Mouse (Mus musculus) yolk sac, embryonic 10.5 days (tissue): ENCODE measurements at regions not wholly inside any gene's neighbourhood (a gene's known extent, or its start where the extent isn't known, plus 50 kb on each side); places are given as distances from the start of the nearest gene placed in this dataset.
A peak's percentile ranks its signal among the peaks of the same experiment; 100 is the strongest.

Source experiments
- DNase-seq: peaks from one replicate; pipeline ENCODE4 v3.0.0-alpha.2; 2017; ENCODE audit warnings: low spot score

GRCm38 (mm10) chr2:170258367-170258766, 110.5 kb upstream of the Zfp217 start:
- DNase-seq = no peak

GRCm38 (mm10) chr2:170257671-170258235, 109.8 kb upstream of the Zfp217 start:
- no peak for DNase-seq

- DNase-seq = no peak
Measured at GRCm38 (mm10) chr2:170255997-170256396, 108.1 kb upstream of the Zfp217 start.

- no peak for DNase-seq
Measured at GRCm38 (mm10) chr2:170255533-170255932, 107.6 kb upstream of the Zfp217 start.

- no peak for DNase-seq
Measured at GRCm38 (mm10) chr2:170253681-170254440, 106.0 kb upstream of the Zfp217 start.

- DNase-seq = no peak
Measured at GRCm38 (mm10) chr2:170252255-170253034, 104.5 kb upstream of the Zfp217 start.

GRCm38 (mm10) chr2:170250680-170251079, 102.8 kb upstream of the Zfp217 start:
- DNase-seq = no peak

- no peak for DNase-seq
Measured at GRCm38 (mm10) chr2:170247702-170248445, 100.0 kb upstream of the Zfp217 start.

- DNase-seq = no peak
Measured at GRCm38 (mm10) chr2:170245637-170246341, 97.9 kb upstream of the Zfp217 start.

- DNase-seq = no peak
Measured at GRCm38 (mm10) chr2:170244108-170244507, 96.2 kb upstream of the Zfp217 start.

- no peak for DNase-seq
Measured at GRCm38 (mm10) chr2:170237959-170238358, 90.1 kb upstream of the Zfp217 start.

GRCm38 (mm10) chr2:170233426-170233825, 85.5 kb upstream of the Zfp217 start:
- no peak for DNase-seq

- DNase-seq = no peak
Measured at GRCm38 (mm10) chr2:170229461-170230080, 81.7 kb upstream of the Zfp217 start.

- no peak for DNase-seq
Measured at GRCm38 (mm10) chr2:170228318-170228994, 80.6 kb upstream of the Zfp217 start.

GRCm38 (mm10) chr2:170223872-170224271, 76.0 kb upstream of the Zfp217 start:
- DNase-seq = no peak

GRCm38 (mm10) chr2:170222819-170223218, 74.9 kb upstream of the Zfp217 start:
- peak; percentile 24 for DNase-seq

GRCm38 (mm10) chr2:170221994-170222535, 74.2 kb upstream of the Zfp217 start:
- no peak for DNase-seq

GRCm38 (mm10) chr2:170220871-170221369, 73.0 kb upstream of the Zfp217 start:
- DNase-seq = peak; percentile 58

- DNase-seq = no peak
Measured at GRCm38 (mm10) chr2:170220443-170220842, 72.5 kb upstream of the Zfp217 start.
